Mouse (Mus musculus) megakaryocyte-erythroid progenitor cell, adult 5-6 weeks (primary cell): Measurements from ENCODE around the gene Atp11a. TPM values are rescaled to one million over a fixed set of nuclear protein-coding genes. Genes with fewer than 3 reads are reported as not detected.

Experiments used
- ATAC-seq: replicated peaks from 2 replicates; pipeline ENCODE4 v1.8.0; 2016; ENCODE audit warnings: mild to moderate bottlenecking, inconsistent platforms; ENCODE audit not compliant: severe bottlenecking, poor library complexity, low FRiP score, low TSS enrichment
- total RNA-seq, 2 experiments: library from RNA; stranded (forward) in 1 of 2; stranded (reverse) in 1 of 2; fragments of 200-1000, 215-1000 nt in 1 of 2; fragments of >200 nt in 1 of 2; fragmentation: Nextera tagmentation in 1 of 2; gene quantifications; 2 replicates each; pipeline ENCODE4 v1.2.3; 2014 to 2017

Gene Atp11a
- total RNA-seq (2014; fragmentation: Nextera tagmentation) (3.5 and 14.1 TPM in 2 replicates), total RNA-seq (2017) (5.5 TPM in 2 replicates)

DNA sequence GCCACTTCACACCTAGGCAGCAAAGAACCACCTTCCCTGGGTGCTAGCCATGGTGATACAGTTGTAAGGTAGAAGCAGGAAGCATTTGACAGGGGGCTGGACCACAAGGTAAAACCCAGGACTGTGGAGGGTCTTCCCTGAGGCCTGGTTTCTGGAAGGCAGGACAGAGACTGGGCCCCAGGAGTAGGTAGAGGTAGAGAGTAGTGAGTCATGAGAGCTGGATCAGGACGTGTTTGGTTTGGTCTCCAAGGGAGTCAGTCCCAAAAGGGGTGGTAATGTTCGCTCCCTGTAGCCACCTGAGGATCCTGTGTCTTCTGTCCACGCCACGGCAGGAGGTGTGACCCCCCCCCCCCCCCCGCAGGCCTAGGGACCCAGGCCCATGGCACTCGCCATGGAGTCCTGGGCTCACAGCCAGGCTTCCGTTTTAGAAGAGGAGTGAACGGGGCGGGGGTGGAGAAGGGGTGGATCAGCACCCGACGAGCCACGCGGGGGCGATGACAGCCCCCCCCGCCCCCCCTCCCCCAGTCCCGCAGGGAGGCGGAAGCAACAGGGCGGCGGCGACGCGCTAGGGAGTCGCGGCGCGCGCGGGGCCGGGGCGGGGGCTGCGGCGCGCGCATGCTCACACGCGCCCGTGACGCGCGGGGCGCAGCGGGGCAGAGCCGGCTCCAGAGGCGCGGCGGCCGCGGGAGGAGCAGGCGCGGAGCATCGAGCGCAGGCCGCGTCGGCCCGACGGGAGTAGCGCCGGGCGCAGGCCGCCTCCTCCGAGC lies at the start of gene Atp11a:
Gene Atp11a (plus strand): TSS at position 624 of the 767 bp plus-strand sequence.
- ATAC-seq: peak; percentile 54; the same call in 1 of the 2 replicates

DNA sequence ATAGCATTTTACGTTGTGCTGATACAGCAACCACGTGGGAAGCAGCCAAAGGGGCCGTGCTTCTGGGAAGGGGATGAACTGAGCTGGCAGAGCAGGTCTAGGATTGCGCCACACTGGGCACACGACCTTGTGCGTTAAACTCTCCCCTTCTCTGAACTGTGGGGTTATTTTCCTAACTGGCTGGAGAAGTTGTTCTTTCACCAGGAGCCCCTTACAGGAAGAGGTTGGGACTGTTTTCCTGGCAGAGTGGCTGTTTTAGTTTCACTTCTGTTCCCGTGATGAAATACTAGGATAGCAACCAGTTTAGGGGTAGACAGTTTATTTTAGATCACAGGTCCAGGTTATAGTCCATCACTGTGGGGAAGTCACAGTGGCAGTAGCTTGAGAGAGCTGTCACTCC lies 45.2 kb upstream of the Atp11a start:
- ATAC-seq: no peak

DNA sequence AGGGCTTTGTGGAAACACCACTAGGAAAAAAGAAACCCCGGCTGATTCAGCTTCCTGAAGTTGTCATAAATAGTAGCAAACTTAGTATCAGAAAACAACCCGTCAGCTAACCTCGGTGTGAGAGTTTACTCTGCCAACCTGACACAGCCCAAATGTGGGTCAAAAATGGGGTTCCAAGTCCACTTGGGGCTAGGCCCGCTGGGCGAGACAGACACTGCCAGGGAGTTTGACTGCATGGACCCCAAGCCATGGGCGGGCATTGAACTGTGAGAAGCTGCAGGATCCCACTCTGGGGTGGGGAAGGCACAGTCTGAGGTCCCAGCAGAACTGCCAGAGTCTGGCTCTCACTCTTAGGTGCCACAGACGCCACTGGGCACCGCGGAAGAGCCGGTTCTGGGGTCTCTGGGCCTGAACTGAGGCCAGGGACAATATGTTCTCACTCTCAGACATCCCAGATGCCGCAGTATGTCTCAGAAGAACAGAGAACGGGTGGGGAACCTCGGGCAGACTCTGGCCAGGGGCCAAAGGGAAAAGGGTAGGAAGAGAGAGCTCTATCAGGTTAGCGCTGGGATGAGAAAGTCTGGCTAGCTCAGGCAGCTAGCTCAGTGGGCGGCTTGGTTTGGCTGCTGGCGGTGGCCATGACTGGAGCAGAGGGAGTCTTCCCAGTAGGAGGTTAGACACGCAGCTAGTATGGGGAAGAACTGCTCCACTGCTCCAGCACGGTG lies 40.8 kb upstream of the Atp11a start:
- no peak for ATAC-seq

DNA sequence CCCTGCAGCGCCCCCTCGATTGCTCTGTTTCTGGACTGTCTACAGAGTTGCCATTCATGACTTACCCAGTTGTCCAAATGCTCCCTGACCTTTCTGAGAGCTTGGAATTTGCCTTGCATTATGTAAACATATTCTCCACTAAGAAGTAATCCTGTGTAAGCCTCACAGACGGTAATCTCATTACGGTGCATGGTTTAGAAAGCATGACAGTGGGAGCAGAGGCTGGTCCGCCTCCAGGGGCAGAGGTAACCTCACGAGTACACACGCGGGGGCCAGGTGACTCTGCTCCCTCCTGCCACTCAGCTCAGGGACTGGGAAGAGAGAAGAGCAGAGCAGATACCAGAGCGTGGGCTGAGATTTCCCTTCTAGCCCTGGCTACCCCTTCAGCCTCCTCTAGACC lies 37.7 kb upstream of the Atp11a start:
- no peak for ATAC-seq

DNA sequence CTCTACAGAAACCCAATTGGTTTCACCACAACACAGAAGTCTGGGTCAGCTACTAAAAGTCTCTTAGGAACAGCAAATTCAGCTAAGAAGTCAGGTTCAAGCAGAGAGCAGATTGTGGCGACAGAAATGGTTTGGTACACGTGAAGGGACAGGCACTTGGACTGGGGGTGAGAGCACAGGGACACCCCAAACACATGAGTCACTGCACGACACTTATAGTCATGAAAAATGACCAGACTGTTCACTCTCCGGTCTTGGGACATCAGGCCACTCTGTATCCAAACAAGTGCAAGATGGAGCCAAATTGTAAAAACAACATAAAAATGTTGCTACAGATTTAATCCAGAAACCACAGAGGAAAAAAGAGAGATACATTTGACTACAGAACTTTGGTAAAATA lies 28.2 kb upstream of the Atp11a start:
- ATAC-seq: no peak

DNA sequence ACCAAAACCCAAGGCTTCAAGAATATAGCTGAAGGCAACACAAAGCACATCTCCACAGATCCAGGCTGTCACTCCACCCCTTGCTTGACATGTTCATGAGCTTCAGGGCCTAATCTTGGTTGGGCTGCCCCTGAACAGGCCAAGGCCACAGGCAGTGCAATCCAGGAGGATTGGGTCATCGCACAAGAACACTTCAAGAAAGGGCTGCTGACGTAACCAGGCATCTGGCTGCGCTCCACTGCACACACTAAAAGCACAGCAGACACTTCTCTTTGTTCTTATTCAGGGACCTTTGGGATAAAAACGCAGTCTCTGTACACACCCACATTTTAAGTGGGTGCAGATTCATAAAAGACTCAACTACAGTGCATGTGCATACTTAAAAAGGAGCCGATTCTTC lies 26.0 kb upstream of the Atp11a start:
- no peak for ATAC-seq

DNA sequence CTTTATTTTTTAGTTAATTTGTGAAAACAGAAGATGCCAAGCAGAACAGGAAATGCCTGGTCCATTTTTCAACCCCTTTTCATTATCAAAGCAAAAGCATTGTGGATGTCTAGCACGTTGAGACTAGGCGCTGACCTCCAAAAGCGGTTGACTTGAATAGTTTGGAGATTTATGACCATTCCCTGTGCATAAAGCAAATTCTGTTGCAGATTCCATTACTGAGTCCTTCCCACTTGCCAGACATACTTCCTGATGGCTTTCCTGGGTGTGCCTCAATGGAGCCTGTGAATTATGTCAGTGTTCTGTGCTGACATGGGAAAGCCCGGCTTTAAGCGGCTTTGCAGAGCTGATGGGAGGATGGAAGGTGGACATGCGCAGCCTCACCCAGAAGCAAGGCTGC lies 24.4 kb upstream of the Atp11a start:
- ATAC-seq: no peak

DNA sequence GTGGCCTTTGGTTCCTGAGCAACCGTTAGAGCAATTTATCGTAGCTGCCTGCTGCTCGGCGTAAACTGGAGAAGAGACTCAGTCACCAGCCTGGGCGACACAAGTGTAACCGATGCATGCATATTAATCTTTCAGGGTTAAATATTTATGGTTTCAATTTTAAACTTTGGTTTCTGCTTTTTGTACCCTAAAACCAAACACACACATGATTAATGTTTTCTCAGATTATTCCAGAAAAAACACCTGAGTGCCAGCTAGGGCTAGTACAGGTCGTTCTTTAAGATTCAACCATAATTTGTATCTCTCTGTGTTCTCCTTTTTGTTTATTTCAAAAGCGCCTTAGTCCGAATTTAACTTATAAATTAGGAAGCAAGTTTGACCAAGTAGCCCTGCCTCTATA lies 17.7 kb upstream of the Atp11a start:
- ATAC-seq: no peak

DNA sequence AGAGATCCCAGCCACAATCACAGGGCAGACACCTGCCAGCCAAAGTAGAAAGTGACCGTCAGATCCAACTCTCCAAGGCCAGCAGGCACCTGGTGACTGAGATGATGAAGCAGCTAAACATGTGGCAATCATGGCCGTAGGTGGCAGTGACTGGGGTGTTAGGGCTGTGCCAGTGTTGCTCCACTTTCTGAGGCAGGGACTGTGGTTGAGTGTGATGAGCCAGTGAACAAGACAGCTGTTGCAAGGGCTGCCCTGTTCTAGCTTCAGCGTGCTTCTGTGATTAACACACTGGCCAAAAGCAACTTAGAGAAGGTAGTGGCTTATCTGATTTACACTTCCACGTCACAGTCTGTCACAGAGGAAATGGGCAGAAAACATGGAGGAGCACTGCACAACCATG lies 13.4 kb upstream of the Atp11a start:
- no peak for ATAC-seq

DNA sequence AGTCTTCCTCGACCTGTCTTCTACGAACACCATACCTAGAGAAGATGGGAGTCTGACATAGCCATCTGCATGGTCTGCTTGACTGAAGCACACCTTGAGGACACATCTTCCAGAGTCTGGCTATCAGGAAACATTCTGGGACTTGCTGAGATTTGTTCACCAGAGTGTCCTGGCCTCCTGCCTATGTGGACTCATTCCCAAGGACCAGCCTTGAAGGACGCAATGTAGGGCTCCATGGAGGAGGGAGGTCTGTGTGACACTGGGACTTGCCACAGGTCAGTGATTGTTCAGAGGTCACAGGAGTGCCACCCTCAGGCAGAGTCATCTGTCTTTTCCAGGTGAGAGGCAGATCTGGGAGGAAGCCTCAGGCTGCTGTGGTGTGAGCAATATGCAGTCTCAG lies 8.6 kb upstream of the Atp11a start:
- ATAC-seq: no peak

DNA sequence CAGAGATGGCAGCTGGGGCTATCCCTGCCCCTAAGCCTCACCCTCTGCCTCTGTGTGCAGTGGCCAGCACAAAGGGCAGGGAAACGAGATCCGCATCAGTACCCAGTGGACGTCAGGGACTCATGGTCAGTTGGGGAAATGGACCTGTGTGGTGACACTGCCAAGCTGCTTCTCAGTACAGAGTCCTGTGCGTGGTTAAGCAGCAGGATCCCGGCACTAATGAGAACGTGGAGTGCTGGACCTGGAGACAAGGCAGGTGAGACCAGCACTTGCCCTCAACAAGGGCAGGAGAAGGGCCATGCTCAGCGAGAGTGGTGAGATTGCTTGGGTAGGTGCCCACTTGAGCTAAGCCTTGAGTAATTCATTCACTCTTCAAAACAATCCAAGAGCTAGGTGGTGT lies 7.7 kb upstream of the Atp11a start:
- no peak for ATAC-seq

DNA sequence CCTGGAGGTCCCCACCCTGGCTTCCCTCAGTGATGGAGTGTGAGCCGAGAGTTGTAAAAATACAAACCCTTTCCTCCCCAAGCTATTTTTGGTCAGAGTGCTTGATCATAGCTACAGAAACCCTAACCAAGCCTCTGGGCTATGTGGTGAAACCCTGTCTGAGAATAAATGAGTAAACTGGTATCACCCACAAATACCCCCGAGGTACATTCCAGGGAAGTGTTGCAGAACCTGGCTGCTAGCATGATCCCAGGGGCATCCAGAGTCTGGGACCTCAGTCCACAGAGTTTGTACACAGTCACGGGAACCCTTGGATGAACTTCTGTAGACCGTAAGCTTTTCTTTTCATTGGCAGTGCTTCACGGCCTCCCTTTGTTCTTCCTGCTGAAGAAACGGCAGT lies 3.8 kb upstream of the Atp11a start:
- ATAC-seq: no peak

DNA sequence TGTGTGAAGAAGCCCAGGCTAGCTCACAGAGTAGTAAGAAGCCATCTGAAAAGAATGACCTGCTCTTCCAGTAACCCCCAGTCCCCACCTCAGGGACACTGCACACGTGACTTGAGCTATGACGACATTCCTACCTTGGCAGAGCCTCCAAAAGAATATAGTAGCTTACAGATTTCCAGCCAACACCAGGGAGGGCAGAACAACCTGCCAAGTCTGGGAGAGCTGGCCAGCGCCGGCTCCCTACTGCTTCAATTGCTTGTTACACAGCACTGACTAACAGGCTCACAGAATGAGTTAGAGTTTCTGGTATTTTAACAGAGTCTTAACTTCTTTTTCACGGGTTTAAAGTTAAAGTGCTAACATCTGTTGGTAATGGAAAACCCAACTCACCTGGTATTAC lies 2.7 kb upstream of the Atp11a start:
- no peak for ATAC-seq

DNA sequence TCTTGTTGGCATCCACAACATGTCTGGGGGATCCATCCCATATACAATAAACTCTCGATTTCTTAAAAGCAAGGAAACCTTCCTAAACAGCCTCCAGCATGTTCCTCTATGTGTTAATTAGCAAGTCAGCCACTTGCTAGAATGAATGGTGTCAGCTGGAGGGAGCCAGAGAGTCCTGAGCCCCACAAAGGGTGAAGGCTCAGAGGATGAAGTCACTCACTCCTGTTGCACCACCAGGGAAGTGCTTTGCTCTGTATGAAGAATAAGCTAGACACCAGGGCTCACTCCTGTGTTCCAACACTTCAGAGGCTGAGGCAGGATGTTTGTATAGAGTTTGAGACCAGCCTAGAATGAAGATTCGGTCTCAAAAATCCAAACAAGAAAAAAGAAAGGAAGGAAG lies 1.5 kb upstream of the Atp11a start:
- ATAC-seq: peak; percentile 50

DNA sequence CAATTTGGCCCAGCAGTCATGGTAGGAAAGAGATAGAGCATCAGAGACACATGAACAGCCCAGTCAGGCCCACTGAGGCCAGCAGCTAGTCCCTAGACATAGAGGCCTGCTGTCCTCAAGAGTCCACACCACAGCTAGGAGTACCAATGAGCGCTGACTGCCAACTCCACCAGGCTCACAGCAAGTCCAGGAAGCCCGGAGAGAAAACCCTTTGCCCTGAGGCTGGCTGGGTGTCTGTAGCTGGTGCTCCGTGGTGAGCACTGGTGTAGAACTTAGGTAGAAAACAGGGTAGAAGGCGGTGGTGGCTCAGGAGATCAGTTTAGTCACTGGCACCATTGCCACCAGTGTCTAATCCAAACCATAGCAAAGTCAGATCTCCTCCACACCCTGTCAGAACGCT lies 988 bp upstream of the Atp11a start:
- no peak for ATAC-seq

DNA sequence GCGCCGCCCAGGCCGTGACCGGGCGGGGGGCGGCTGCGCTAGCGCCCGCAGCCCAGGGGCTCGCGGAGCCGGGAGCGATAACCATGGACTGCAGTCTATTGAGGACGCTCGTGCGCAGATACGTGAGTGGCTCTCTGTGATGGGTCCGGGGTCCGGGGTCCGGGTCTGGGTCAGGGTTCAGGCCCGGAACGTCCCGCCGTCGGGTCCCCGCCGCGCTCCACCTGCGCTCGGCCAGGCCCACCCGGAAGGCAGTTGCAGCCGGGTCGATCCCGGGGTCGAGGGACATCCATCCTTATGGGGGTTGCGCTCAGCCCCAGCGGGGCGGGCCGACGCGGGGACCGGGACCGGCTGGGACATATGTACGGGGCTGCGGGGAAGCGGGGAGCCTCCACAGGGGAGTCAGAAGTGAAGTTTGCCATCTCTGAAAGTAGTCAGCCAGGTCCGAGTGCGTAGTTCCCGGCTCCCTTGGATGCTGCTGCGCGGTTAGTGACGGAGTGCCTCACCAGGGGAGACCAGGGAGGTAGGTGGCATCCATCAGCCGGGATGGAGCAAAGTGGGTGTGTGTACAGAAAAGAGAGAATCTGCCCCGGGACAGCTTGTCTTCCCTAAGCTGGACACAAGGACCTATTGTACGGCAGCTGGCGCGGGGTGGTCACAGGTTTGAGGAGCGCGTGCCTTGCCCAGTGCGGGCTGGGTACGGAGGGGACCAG lies 572 bp downstream of the Atp11a start:
- ATAC-seq: no peak

DNA sequence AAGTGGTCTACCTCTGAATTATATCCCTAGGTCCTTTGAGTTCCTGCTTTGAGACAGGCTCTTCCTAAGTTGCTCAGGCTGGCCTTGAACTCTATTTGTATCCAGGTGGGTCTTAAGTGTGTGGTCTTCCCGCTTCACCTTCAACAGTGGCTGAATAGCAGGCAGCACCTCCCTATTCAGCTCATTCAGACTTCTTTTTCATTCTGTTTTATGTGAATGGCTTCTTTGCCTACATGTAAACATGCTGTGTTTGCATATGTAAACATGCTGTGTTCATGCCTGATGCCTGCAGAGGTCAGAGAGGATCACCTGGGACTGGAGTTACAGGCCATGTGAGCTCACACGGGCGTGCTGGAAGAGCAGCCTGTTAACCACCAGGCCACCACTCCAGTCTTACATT lies 3.1 kb downstream of the Atp11a start:
- no peak for ATAC-seq

DNA sequence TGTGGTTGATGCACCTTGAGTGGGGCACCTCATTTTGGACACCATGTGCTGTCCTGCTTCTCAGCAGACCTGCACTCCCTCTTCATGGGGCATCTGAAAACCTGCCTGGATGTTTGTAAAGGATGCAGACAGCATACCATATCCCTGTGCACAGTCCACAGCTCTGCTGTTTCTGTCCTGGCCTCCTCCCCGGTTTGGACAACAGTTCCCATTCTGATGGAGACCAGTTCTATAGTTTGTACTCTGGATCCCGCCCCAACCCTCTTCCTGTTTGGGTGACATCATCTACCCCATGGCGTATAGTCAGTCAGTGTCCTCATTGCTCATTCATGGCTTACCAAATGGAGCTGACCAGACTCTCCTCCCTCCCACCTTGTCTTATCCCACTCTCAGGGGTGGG lies 5.1 kb downstream of the Atp11a start:
- ATAC-seq: no peak

DNA sequence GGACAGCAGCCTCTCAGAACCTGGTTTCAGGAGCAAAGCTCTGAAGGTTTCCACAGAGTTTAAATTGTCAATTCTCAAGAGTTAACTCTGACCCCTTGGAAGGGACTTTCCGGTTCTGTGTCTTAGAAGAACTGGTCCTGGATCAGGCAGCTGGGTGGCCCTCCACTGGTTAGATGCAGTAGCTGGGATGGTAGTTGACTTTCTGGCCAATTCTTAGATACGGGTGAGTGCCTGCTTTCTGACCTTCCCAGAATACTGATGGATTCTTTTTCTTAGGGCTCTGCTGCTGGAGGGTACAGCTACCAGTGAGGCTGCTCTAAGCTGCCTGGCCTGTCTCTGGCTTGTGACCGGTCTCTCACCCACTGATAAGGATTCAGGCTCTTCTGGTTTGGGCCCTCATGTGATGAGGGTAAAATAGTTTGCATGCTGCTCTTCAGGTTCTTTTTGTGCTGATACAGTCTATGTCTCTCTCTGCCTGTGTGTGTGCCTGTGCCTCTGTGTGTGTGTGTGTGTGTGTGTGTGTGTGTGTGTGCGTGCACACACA lies 6.8 kb downstream of the Atp11a start:
- no peak for ATAC-seq

DNA sequence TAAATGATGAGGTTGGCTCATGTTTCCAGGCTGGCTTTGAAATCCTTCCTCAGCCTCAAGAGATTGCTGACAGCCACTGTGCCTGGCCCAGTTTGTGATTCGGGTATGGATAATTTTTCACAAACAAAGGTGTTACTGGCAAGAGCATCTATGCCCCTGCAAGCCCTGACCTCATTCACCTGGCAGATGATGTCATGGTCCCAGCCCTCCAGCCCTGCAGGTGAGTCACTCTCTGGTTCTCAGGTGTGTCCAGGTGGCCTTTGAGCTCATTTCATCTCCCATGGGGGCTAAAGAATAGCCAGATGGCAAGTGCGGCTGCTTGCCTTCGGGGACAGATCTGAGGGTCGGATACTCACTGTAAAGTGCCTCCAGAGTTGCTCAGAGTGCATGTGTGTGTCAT lies 8.2 kb downstream of the Atp11a start:
- ATAC-seq: no peak
